Mouse (Mus musculus) ES-E14 (cell line): ENCODE results near the gene Olfr541.

Experiments
- MAFK ChIP-seq: IDR thresholded peaks from 2 replicates; pipeline ENCODE4 v1.6.1; 2014; ENCODE audit warnings: mild to moderate bottlenecking, low read depth, low read length, inconsistent platforms; ENCODE audit not compliant: insufficient read depth
- ZC3H11A ChIP-seq: IDR thresholded peaks from 2 replicates; pipeline ENCODE4 v1.6.1; 2012; ENCODE audit warnings: low read depth, mild to moderate bottlenecking, inconsistent platforms, low read length, borderline replicate concordance

DNA sequence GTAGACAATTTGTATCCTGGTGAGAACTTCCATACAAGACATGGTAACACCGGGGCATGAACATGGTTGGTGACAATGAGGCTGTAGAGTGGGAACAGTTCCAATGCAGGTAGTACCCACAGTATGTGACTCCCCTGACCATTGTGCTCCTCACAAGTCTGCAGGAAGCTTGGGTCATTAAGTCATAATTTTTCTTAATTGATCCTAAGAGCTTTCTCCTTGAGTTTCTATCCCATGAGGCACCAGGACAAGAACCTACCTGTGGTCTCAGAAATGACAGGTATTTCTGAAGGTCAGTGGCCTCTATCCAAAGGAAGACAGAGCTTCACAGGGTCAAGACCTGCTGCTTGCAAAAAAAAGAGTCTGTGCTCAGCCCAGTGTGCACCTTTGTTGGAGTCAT lies 15.4 kb upstream of the Olfr541 start, which contains the start of gene Olfr45:
- no peak for TF ChIP-seq MAFK
- TF ChIP-seq ZC3H11A: no peak
